In the genomic region with DNA sequence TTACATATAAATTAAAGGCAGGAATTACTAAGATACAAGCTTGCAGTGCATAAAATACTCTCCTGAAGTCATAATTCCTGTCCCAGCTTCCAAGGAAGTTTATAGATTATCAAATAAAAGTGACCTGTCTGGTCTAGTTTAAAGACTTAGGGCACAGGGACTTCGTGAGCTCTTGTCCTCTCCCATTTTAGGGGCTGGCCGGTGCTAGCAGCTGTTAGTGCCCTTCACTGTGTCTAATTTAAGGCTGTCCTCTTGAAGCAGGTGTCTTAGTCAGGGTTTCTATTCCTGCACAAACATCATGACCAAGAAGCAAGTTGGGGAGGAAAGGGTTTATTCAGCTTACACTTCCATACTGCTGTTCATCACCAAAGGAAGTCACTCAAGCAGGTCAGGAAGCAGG, we compare ENCODE assay signal across 24 mouse cellular contexts. TPM values are rescaled to one million over a fixed set of nuclear protein-coding genes. Genes with fewer than 3 reads are reported as not detected.
DNase-seq lines count a peak whose midpoint lies in the region; ATAC-seq and TF ChIP-seq lines count a peak whose summit lies in the region.
"Had no signal": no experiment of that assay in that cellular context is flagged by ENCODE, and none has a peak within 500 bp of the region (broad histone marks: within the 10 kb centered on the region; RNA-seq: fewer than 3 reads in every experiment).

No protein-coding gene starts in this region.

- H3K9ac ChIP-seq in heart, embryonic 15.5 days = no peak overlapping the region
- H3K9ac ChIP-seq: embryonic facial prominence, embryonic 13.5 days; forebrain, embryonic 13.5 days; heart, embryonic 12.5 days; hindbrain, embryonic 12.5 days; hindbrain, embryonic 15.5 days had no signal

- ATAC-seq in heart, embryonic 15.5 days (replicated peaks; ENCODE audit: insufficient number of reproducible peaks, insufficient read depth, low FRiP score, low read depth) = no peak
- ATAC-seq: CD4-positive, CD25-positive, alpha-beta regulatory T cell, adult 4 months; forebrain, embryonic 13.5 days; forebrain, embryonic 16.5 days; intestine, postnatal 0 days had no signal

- peak; percentile 57 for DNase-seq in gastrocnemius, adult 2 months
- DNase-seq in gastrocnemius, postnatal 10 days = no peak
- no peak for DNase-seq in heart, postnatal 25 days (ENCODE audit: low spot score)
- DNase-seq in skeletal muscle tissue, adult 2 months (ENCODE audit: low read depth, low spot score) = peak; percentile 66
- no peak for DNase-seq in layer of hippocampus, adult 11-12 months (ENCODE audit: low spot score)
- DNase-seq: adrenal gland, adult 2 months; adrenal gland, postnatal 14 days; cerebellum, adult 11 months; cerebellum, adult 2 months; cerebellum, adult 9-11 months; cerebellum, postnatal 25 days; heart, adult 18-20 months; heart, postnatal 14 days had no signal

- no peak overlapping the region for H3K4me3 ChIP-seq in gastrocnemius, adult 2 months
- no peak overlapping the region for H3K4me3 ChIP-seq in heart, embryonic 15.5 days
- H3K4me3 ChIP-seq: embryonic facial prominence, embryonic 13.5 days; forebrain, embryonic 10.5 days; forebrain, embryonic 13.5 days; heart, embryonic 12.5 days; hindbrain, embryonic 12.5 days; hindbrain, embryonic 15.5 days had no signal

- H3K27ac ChIP-seq in gastrocnemius, adult 2 months = peak overlapping the region; percentile 92
- H3K27ac ChIP-seq in heart, embryonic 15.5 days = 0 out of 2 replicates have a peak overlapping the region, but pooled peaks have one; percentile 3
- H3K27ac ChIP-seq: forebrain, embryonic 10.5 days; forebrain, embryonic 13.5 days; hindbrain, embryonic 12.5 days; hindbrain, embryonic 15.5 days had no signal

- intact Hi-C loops in gastrocnemius, adult 2 months (cut with DNase I) = no loop called here
- intact Hi-C loops in heart, postnatal 25 days (cut with DNase I) = no loop called here

- peaks cover 22% of the 10 kb centered on the region for H3K4me1 ChIP-seq in heart, embryonic 15.5 days (replicated peaks)

- no peaks in the 10 kb centered on the region for H3K27me3 ChIP-seq in heart, embryonic 15.5 days
- H3K27me3 ChIP-seq: embryonic facial prominence, embryonic 13.5 days; forebrain, embryonic 13.5 days; heart, embryonic 12.5 days; hindbrain, embryonic 12.5 days; hindbrain, embryonic 15.5 days had no signal

- TF ChIP-seq CTCF in gastrocnemius, adult 2 months (IDR thresholded peaks at IDR 0.05) = no peak

- H3K9me3 ChIP-seq in heart, embryonic 15.5 days (replicated peaks) = no peaks in the 10 kb centered on the region
- H3K9me3 ChIP-seq: embryonic facial prominence, embryonic 13.5 days; forebrain, embryonic 10.5 days; forebrain, embryonic 13.5 days; heart, embryonic 12.5 days; hindbrain, embryonic 12.5 days; hindbrain, embryonic 15.5 days had no signal

- no peak overlapping the region for H3K4me2 ChIP-seq in heart, embryonic 15.5 days
- H3K4me2 ChIP-seq: embryonic facial prominence, embryonic 13.5 days; forebrain, embryonic 13.5 days; heart, embryonic 12.5 days; hindbrain, embryonic 12.5 days; hindbrain, embryonic 15.5 days had no signal

- WGBS in heart, embryonic 15.5 days = 61% methylated on average over 2 of the region's 2 CpGs

- peaks cover 18% of the 10 kb centered on the region for H3K36me3 ChIP-seq in heart, embryonic 15.5 days

RNA-seq across cellular contexts. Expression of a gene that starts 11.1 kb away (rescaled TPM):
- 10 to 100 TPM; 43.2 to 48.6 TPM for total RNA-seq in gastrocnemius, adult 2 months (2021)
- total RNA-seq in gastrocnemius, postnatal 10 days (2021) = 10 to 100 TPM; 33.7 to 34.8 TPM
- polyA plus RNA-seq in heart, embryonic 15.5 days (2015; fragmentation: Nextera tagmentation; extraction: Ambion mirVana) = 3.0 and 3.5 TPM in 2 replicates
- total RNA-seq in heart, postnatal 25 days (2021) = 10 to 100 TPM; 17.9 to 19.9 TPM

RNA-seq across cellular contexts. Expression of a gene that starts 21.5 kb away (rescaled TPM):
- under 1 TPM in 1 of 2 experiments, not detected in 1; 0.03 TPM for total RNA-seq in gastrocnemius, adult 2 months (2021)
- under 1 TPM; 0.07 to 0.09 TPM for total RNA-seq in gastrocnemius, postnatal 10 days (2021)
- polyA plus RNA-seq in heart, embryonic 15.5 days (2015; fragmentation: Nextera tagmentation; extraction: Ambion mirVana) = 0.05 and 0.10 TPM in 2 replicates
- total RNA-seq in heart, postnatal 25 days (2021) = under 1 TPM; 0.05 to 0.06 TPM
- total RNA-seq: common myeloid progenitor, adult 5-6 weeks; heart, adult 18-20 months had no signal

RNA-seq across cellular contexts. Expression of a gene that starts 41.9 kb away (rescaled TPM):
- 1 to 10 TPM; 5.9 to 7.5 TPM for total RNA-seq in gastrocnemius, adult 2 months (2021)
- total RNA-seq in gastrocnemius, postnatal 10 days (2021) = 10 to 100 TPM; 13.5 to 18.9 TPM
- 6.0 and 7.8 TPM in 2 replicates for polyA plus RNA-seq in heart, embryonic 15.5 days (2015; fragmentation: Nextera tagmentation; extraction: Ambion mirVana)
- total RNA-seq in heart, postnatal 25 days (2021) = 10 to 100 TPM; 14.8 to 19.4 TPM
- polyA plus RNA-seq: CD4-positive, CD25-positive, alpha-beta regulatory T cell, adult 4 months had no signal

RNA-seq across cellular contexts. Expression of a gene that starts 57.9 kb away (rescaled TPM):
- total RNA-seq in gastrocnemius, adult 2 months (2021) = 10 to 100 TPM; 34.1 to 50.7 TPM
- total RNA-seq in gastrocnemius, postnatal 10 days (2021) = 10 to 100 TPM; 28.5 to 33.8 TPM
- 53.4 and 54.4 TPM in 2 replicates for polyA plus RNA-seq in heart, embryonic 15.5 days (2015; fragmentation: Nextera tagmentation; extraction: Ambion mirVana)
- 10 to 100 TPM; 57.8 to 60.6 TPM for total RNA-seq in heart, postnatal 25 days (2021)

Comparison
In these comparisons a context has a peak if more than half of its experiments do, and no peak if none do; other contexts are left out.
1. DNase-seq: peak in gastrocnemius, adult 2 months (single experiment) and skeletal muscle tissue, adult 2 months (single experiment); none in gastrocnemius, postnatal 10 days (single experiment), heart, postnatal 25 days (single experiment) and layer of hippocampus, adult 11-12 months (single experiment).